Mouse (Mus musculus): ENCODE results near the gene Lsm10. TPM values are rescaled to one million over a fixed set of nuclear protein-coding genes. Genes with fewer than 3 reads are reported as not detected.

Gene Lsm10
- polyA plus RNA-seq, 2 experiments, result 20.3 to 25.9 TPM

- under 1% methylated on average over 57 of the region's 57 CpGs for WGBS (ENCODE audit: insufficient replicate concordance)
- H3K36me3 ChIP-seq (replicated peaks; ENCODE audit: control insufficient read depth, insufficient read depth, low read depth), result peaks cover 5% of the 10 kb centered on the region
- peak within 1 kb of the TSS; percentile 81 for H3K9ac ChIP-seq (replicated peaks)
- peak within 1 kb of the TSS; percentile 83 for H3K27ac ChIP-seq
- TF ChIP-seq EP300 (IDR thresholded peaks at IDR 0.05; ENCODE audit: low read depth) (0 out of 2 replicates have a peak, but pooled peaks have one; percentile 51), CTCF (IDR thresholded peaks at IDR 0.05; ENCODE audit: low read depth) (no peak)
- no peaks in the 10 kb centered on the region for H3K27me3 ChIP-seq (ENCODE audit: control insufficient read depth, insufficient read depth, low read length)
- ATAC-seq (ENCODE audit: insufficient read depth) (peak; percentile 97), DNase-seq (ENCODE audit: low read depth in 3 of 3, low spot score in 3 of 3) (peak; percentile 87 to 92 (median 88))
- no peaks in the 10 kb centered on the region for H3K9me3 ChIP-seq (ENCODE audit: control insufficient read depth, low read length)
- H3K4me3 ChIP-seq (ENCODE audit: insufficient read depth in 1 of 2, low read depth in 2 of 2, low read length in 2 of 2), result peak within 1 kb of the TSS; percentile 89 to 97
- H3K4me2 ChIP-seq (ENCODE audit: low read depth), result peak within 1 kb of the TSS; percentile 95
- H3K4me1 ChIP-seq (replicated peaks; ENCODE audit: control insufficient read depth in 2 of 2, insufficient read depth in 2 of 2, low read length in 1 of 2), result peaks cover 12 to 14% of the 10 kb centered on the region in 2 experiments
Measured at GRCm38 (mm10) chr4:126058134-126058996, 38.1 kb upstream of the Lsm10 start, which contains the start of gene Oscp1. Gene Oscp1 (plus strand): TSS chr4:126058565.

DNA sequence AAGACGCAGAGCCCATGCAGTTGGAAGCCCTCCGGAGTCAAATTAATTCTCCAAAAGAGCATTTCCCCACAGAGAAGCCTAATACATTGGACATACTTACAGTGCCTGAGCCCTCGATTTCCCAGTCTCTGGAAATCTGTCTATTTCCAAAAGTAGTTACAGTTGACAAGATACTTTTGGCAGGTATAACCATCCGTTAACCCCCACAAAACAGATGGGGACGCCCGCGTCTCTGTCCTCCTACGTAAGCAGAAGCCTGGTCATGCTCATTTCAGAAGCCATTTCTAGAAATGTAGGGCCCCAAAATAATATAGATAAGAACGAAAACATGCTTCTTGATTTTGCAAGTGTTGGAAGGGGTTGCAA, 37.4 kb upstream of the Lsm10 start:
- DNase-seq (ENCODE audit: low read depth in 3 of 3, low spot score in 3 of 3) (no peak), ATAC-seq (ENCODE audit: insufficient read depth) (no peak)
- no peaks in the 10 kb centered on the region for H3K9me3 ChIP-seq (ENCODE audit: control insufficient read depth, low read length)
- peaks cover 1% of the 10 kb centered on the region for H3K36me3 ChIP-seq (replicated peaks; ENCODE audit: control insufficient read depth, insufficient read depth, low read depth)
- H3K4me3 ChIP-seq (ENCODE audit: insufficient read depth in 1 of 2, low read depth in 2 of 2, low read length in 2 of 2), result peak overlapping the region; percentile 89 to 97
- 38% methylated on average over 9 of the region's 9 CpGs for WGBS (ENCODE audit: insufficient replicate concordance)
- no peaks in the 10 kb centered on the region for H3K27me3 ChIP-seq (ENCODE audit: control insufficient read depth, insufficient read depth, low read length)
- TF ChIP-seq CTCF (IDR thresholded peaks at IDR 0.05; ENCODE audit: low read depth), result no peak
- TF ChIP-seq EP300 (IDR thresholded peaks at IDR 0.05; ENCODE audit: low read depth), result no peak
- no peak overlapping the region for H3K27ac ChIP-seq
- peak overlapping the region; percentile 95 for H3K4me2 ChIP-seq (ENCODE audit: low read depth)
- H3K4me1 ChIP-seq (replicated peaks; ENCODE audit: control insufficient read depth in 2 of 2, insufficient read depth in 2 of 2, low read length in 1 of 2), result peaks cover 12 to 14% of the 10 kb centered on the region in 2 experiments
- H3K9ac ChIP-seq (replicated peaks), result peak overlapping the region; percentile 50

DNA sequence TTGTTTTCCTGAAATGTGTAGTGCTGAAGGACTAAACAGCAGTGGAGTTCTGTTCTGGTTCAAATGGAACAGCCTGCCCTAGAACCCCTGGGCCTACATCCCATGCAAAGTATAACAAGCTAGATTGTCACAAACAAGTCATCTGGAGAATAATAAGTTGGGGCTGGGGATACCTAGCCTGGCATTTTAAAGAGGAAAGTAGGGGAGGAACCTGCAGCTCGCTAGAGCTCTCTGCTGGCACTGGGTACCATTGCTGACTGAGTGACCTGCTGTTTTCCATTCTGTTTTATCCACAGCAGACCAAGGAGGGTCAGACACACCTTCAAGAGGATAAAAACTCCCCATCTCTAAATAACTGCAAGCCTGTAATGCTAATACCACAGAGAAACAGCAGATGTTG, 33.6 kb upstream of the Lsm10 start:
- Histone ChIP-seq H3K27ac (no peak overlapping the region), H3K36me3 (replicated peaks; ENCODE audit: control insufficient read depth, insufficient read depth, low read depth) (no peaks in the 10 kb centered on the region), H3K9ac (replicated peaks) (no peak overlapping the region), H3K4me3 (ENCODE audit: insufficient read depth in 1 of 2, low read depth in 2 of 2, low read length in 2 of 2) (no peak overlapping the region), H3K4me2 (ENCODE audit: low read depth) (no peak overlapping the region), H3K4me1 (replicated peaks; ENCODE audit: control insufficient read depth in 2 of 2, insufficient read depth in 2 of 2, low read length in 1 of 2) (peaks cover 5% of the 10 kb centered on the region in 2 experiments), H3K27me3 (ENCODE audit: control insufficient read depth, insufficient read depth, low read length) (no peaks in the 10 kb centered on the region), H3K9me3 (ENCODE audit: control insufficient read depth, low read length) (no peaks in the 10 kb centered on the region)
- no peak for DNase-seq (ENCODE audit: low read depth in 3 of 3, low spot score in 3 of 3)
- ATAC-seq (ENCODE audit: insufficient read depth), result no peak
- no peak for TF ChIP-seq EP300 (IDR thresholded peaks at IDR 0.05; ENCODE audit: low read depth)
- TF ChIP-seq CTCF (IDR thresholded peaks at IDR 0.05; ENCODE audit: low read depth), result no peak
- WGBS (ENCODE audit: insufficient replicate concordance), result 45% methylated on average over 1 of the region's 1 CpGs

DNA sequence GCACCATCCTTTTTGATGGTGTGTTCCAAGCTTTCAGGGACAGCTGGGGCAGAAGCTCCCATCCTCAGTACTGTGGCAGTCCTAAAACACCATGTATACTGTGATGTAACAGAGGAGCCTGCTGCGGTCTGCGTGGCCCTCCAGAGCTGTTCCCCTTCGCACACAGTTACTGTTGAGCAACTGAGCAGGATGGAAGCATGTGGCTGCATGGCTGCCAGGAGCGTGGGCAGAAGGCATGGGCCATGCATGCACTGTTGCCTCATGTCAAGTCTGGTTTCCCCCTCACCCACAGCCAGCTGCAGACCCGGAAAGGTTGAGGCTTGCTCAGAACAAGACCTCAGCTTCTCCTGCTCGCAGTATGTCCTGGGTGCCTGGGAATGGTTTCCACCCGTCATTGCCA, 31.2 kb upstream of the Lsm10 start:
- DNase-seq (ENCODE audit: low read depth in 3 of 3, low spot score in 3 of 3), result no peak
- ATAC-seq (ENCODE audit: insufficient read depth), result no peak
- TF ChIP-seq CTCF (IDR thresholded peaks at IDR 0.05; ENCODE audit: low read depth) (no peak), EP300 (IDR thresholded peaks at IDR 0.05; ENCODE audit: low read depth) (no peak)

DNA sequence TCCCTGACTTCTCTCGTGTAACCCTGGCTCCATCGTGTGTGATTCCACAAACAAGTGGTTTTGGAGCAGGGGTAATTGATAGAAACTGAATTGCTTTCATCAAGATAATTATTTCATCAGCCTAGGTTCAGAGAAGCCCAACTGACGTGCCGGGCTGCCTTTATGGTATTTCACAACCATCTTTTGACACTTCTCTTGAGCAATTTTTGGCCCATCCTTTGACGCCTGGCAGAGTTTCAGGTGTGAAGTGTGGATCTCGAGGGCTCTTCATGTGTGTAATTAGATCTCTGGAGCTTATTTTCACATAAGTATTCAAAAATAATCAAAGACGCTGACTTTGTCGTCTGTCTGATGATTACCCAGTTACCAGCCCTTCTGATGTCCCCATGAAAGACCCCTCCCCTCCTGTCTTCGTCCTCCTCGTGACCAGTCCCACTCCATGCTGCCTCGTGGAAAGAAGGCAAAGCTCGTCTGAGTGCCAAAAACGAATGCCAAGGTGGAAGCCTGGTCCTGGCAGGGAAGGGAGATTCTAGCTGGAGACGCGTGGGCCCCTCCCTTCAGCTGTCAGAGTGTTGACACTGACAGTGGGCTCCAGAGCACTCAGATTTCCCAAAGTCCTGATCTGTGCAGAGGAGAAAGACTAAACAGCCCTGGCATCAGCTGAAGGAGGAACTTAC, 28.9 kb upstream of the Lsm10 start:
- 56% methylated on average over 15 of the region's 15 CpGs for WGBS (ENCODE audit: insufficient replicate concordance)
- no peak for DNase-seq (ENCODE audit: low read depth in 3 of 3, low spot score in 3 of 3)
- no peak overlapping the region for H3K9ac ChIP-seq (replicated peaks)
- no peak overlapping the region for H3K27ac ChIP-seq
- H3K36me3 ChIP-seq (replicated peaks; ENCODE audit: control insufficient read depth, insufficient read depth, low read depth), result no peaks in the 10 kb centered on the region
- H3K27me3 ChIP-seq (ENCODE audit: control insufficient read depth, insufficient read depth, low read length), result no peaks in the 10 kb centered on the region
- no peak for ATAC-seq (ENCODE audit: insufficient read depth)
- H3K4me1 ChIP-seq (replicated peaks; ENCODE audit: control insufficient read depth in 2 of 2, insufficient read depth in 2 of 2, low read length in 1 of 2), result no peaks in the 10 kb centered on the region
- no peak overlapping the region for H3K4me2 ChIP-seq (ENCODE audit: low read depth)
- TF ChIP-seq EP300 (IDR thresholded peaks at IDR 0.05; ENCODE audit: low read depth) (no peak), CTCF (IDR thresholded peaks at IDR 0.05; ENCODE audit: low read depth) (no peak)
- no peak overlapping the region for H3K4me3 ChIP-seq (ENCODE audit: insufficient read depth in 1 of 2, low read depth in 2 of 2, low read length in 2 of 2)
- no peaks in the 10 kb centered on the region for H3K9me3 ChIP-seq (ENCODE audit: control insufficient read depth, low read length)

More for the DNA sequence above, 31.2 kb upstream of the Lsm10 start:
- Histone ChIP-seq H3K4me1 (replicated peaks; ENCODE audit: control insufficient read depth in 2 of 2, insufficient read depth in 2 of 2, low read length in 1 of 2) (no peaks in the 10 kb centered on the region), H3K27ac (no peak overlapping the region), H3K9ac (replicated peaks) (no peak overlapping the region), H3K4me3 (ENCODE audit: insufficient read depth in 1 of 2, low read depth in 2 of 2, low read length in 2 of 2) (no peak overlapping the region), H3K9me3 (ENCODE audit: control insufficient read depth, low read length) (no peaks in the 10 kb centered on the region), H3K27me3 (ENCODE audit: control insufficient read depth, insufficient read depth, low read length) (no peaks in the 10 kb centered on the region), H3K4me2 (ENCODE audit: low read depth) (no peak overlapping the region), H3K36me3 (replicated peaks; ENCODE audit: control insufficient read depth, insufficient read depth, low read depth) (no peaks in the 10 kb centered on the region)
- 66% methylated on average over 7 of the region's 7 CpGs for WGBS (ENCODE audit: insufficient replicate concordance)
